Mouse (Mus musculus) MEL (cell line): ENCODE results near the gene Ntn4. TPM values are rescaled to one million over a fixed set of nuclear protein-coding genes. Genes with fewer than 3 reads are reported as not detected.

ENCODE experiments used
- DNase-seq: peaks from one replicate; pipeline ENCODE4 v3.0.0; 2011; ENCODE audit warnings: low read depth, low spot score
- H3K27ac ChIP-seq: 2 replicates; pipeline ENCODE4 v1.5.1; 2012; ENCODE audit warnings: low read depth, mild to moderate bottlenecking, control low read depth, low read length, moderate library complexity; ENCODE audit not compliant: control insufficient read depth
- H3K27me3 ChIP-seq, 2 experiments: fragments of 150-350 bp in 1 of 2; sonication (generic) in 1 of 2; 2 replicates each; pipeline ENCODE4 v1.6.1; 2012; ENCODE audit warnings: low read length in 2 of 2, mild to moderate bottlenecking in 2 of 2, improper control_type of control experiment in 1 of 2, moderate library complexity in 1 of 2; ENCODE audit not compliant: insufficient read depth in 2 of 2, control insufficient read depth in 1 of 2
- H3K36me3 ChIP-seq, 2 experiments: 2 replicates each; pipeline ENCODE4 v1.6.1; 2012 to 2014; ENCODE audit warnings: low read length in 2 of 2, improper control_type of control experiment in 1 of 2, inconsistent platforms in 1 of 2, mild to moderate bottlenecking in 1 of 2; ENCODE audit not compliant: insufficient read depth in 2 of 2, control insufficient read depth in 1 of 2
- H3K4me1 ChIP-seq, 2 experiments: fragments of 150-350 bp in 1 of 2; sonication (generic) in 1 of 2; 2 replicates each; pipeline ENCODE4 v1.6.1; 2012; ENCODE audit warnings: low read length in 2 of 2, improper control_type of control experiment in 1 of 2, mild to moderate bottlenecking in 1 of 2; ENCODE audit not compliant: insufficient read depth in 2 of 2, control insufficient read depth in 1 of 2
- H3K4me3 ChIP-seq, 2 experiments: fragments of 150-350 bp in 1 of 2; sonication (generic) in 1 of 2; 2 replicates each; pipeline ENCODE4 v1.5.1; 2012; ENCODE audit warnings: low read depth in 2 of 2, low read length in 2 of 2, mild to moderate bottlenecking in 2 of 2, moderate library complexity in 2 of 2, control low read depth in 1 of 2, improper control_type of control experiment in 1 of 2; ENCODE audit not compliant: control insufficient read depth in 1 of 2, insufficient read depth in 1 of 2
- H3K79me2 ChIP-seq: 2 replicates; pipeline ENCODE4 v1.6.1; 2012; ENCODE audit warnings: mild to moderate bottlenecking, low read length, moderate library complexity; ENCODE audit not compliant: control insufficient read depth, poor library complexity, insufficient read depth
- H3K9ac ChIP-seq: 2 replicates; pipeline ENCODE4 v1.6.1; 2012; ENCODE audit warnings: low read depth, mild to moderate bottlenecking, control low read depth, low read length, moderate library complexity; ENCODE audit not compliant: control insufficient read depth, poor library complexity, severe bottlenecking
- H3K9me3 ChIP-seq: fragments of 150-350 bp; sonication (generic); replicated peaks from 2 replicates; pipeline ENCODE4 v1.6.1; 2012; ENCODE audit warnings: mild to moderate bottlenecking, low read length, improper control_type of control experiment, moderate library complexity; ENCODE audit not compliant: insufficient read depth
- BHLHE40 ChIP-seq: IDR thresholded peaks from 2 replicates; pipeline ENCODE4 v1.6.1; 2012; ENCODE audit warnings: low read depth, mild to moderate bottlenecking, inconsistent platforms, low read length, improper control_type of control experiment, borderline replicate concordance
- CHD1 ChIP-seq: IDR thresholded peaks from 2 replicates; pipeline ENCODE4 v1.6.1; 2012; ENCODE audit warnings: low read depth, mild to moderate bottlenecking, inconsistent platforms, low read length, improper control_type of control experiment
- CHD2 ChIP-seq: IDR thresholded peaks from 2 replicates; pipeline ENCODE4 v1.6.1; 2011; ENCODE audit warnings: low read length, improper control_type of control experiment
- EP300 ChIP-seq, 2 experiments: IDR thresholded peaks; 2 replicates each; pipeline ENCODE4 v1.6.1; 2011; ENCODE audit warnings: improper control_type of control experiment in 2 of 2, low read length in 2 of 2, low read depth in 1 of 2, mild to moderate bottlenecking in 1 of 2
- GABPA ChIP-seq: IDR thresholded peaks from 2 replicates; pipeline ENCODE4 v1.6.1; 2012; ENCODE audit warnings: low read depth, mild to moderate bottlenecking, inconsistent platforms, low read length, improper control_type of control experiment, moderate library complexity
- GATA1 ChIP-seq: IDR thresholded peaks from 2 replicates; pipeline ENCODE4 v1.6.1; 2011; ENCODE audit warnings: low read depth, low read length, improper control_type of control experiment
- HCFC1 ChIP-seq: IDR thresholded peaks from 2 replicates; pipeline ENCODE4 v1.6.1; 2012; ENCODE audit warnings: low read depth, mild to moderate bottlenecking, inconsistent platforms, low read length, improper control_type of control experiment, moderate library complexity
- MAX ChIP-seq: IDR thresholded peaks from 2 replicates; pipeline ENCODE4 v1.6.1; 2011; ENCODE audit warnings: low read length, improper control_type of control experiment
- MEF2A ChIP-seq: IDR thresholded peaks from 2 replicates; pipeline ENCODE4 v1.6.1; 2014; ENCODE audit warnings: low read depth, mild to moderate bottlenecking, inconsistent platforms, low read length, improper control_type of control experiment; ENCODE audit not compliant: poor library complexity, insufficient replicate concordance, severe bottlenecking; ENCODE audit errors: extremely low read depth
- MYC ChIP-seq: IDR thresholded peaks from 2 replicates; pipeline ENCODE4 v1.6.1; 2011; ENCODE audit warnings: low read depth, mild to moderate bottlenecking, low read length, improper control_type of control experiment, moderate library complexity
- NELFE ChIP-seq: IDR thresholded peaks from 2 replicates; pipeline ENCODE4 v1.6.1; 2011; ENCODE audit warnings: low read depth, low read length, improper control_type of control experiment
- POLR2AphosphoS2 ChIP-seq: IDR thresholded peaks from 2 replicates; pipeline ENCODE4 v1.6.1; 2011; ENCODE audit warnings: low read length, improper control_type of control experiment
- POLR2AphosphoS5 ChIP-seq: IDR thresholded peaks from 2 replicates; pipeline ENCODE4 v1.6.1; 2012; ENCODE audit warnings: low read depth, borderline replicate concordance, mild to moderate bottlenecking, inconsistent platforms, low read length, moderate library complexity, mixed read lengths
- RAD21 ChIP-seq: IDR thresholded peaks from 2 replicates; pipeline ENCODE4 v1.6.1; 2011; ENCODE audit warnings: mild to moderate bottlenecking, low read depth, low read length, improper control_type of control experiment
- SIN3A ChIP-seq: IDR thresholded peaks from 2 replicates; pipeline ENCODE4 v1.6.1; 2012; ENCODE audit warnings: low read length, improper control_type of control experiment, inconsistent platforms
- TBP ChIP-seq: IDR thresholded peaks from 2 replicates; pipeline ENCODE4 v1.8.0; 2011; ENCODE audit warnings: low read depth, low read length, improper control_type of control experiment
- UBTF ChIP-seq: IDR thresholded peaks from 2 replicates; pipeline ENCODE4 v1.6.1; 2012; ENCODE audit warnings: low read depth, mild to moderate bottlenecking, inconsistent platforms, low read length, improper control_type of control experiment, moderate library complexity, borderline replicate concordance; ENCODE audit not compliant: insufficient read depth
- ZC3H11A ChIP-seq: IDR thresholded peaks from 2 replicates; pipeline ENCODE4 v1.6.1; 2012; ENCODE audit warnings: low read depth, mild to moderate bottlenecking, inconsistent platforms, low read length, improper control_type of control experiment
- ZKSCAN1 ChIP-seq: IDR thresholded peaks from 2 replicates; pipeline ENCODE4 v1.6.1; 2012; ENCODE audit warnings: low read depth, mild to moderate bottlenecking, inconsistent platforms, low read length, improper control_type of control experiment, moderate library complexity
- polyA plus RNA-seq, 2 experiments: library from polyadenylated mRNA; stranded (reverse) in 1 of 2; unstranded in 1 of 2; fragments of >175 nt in 1 of 2; fragments of >200 nt in 1 of 2; gene quantifications; 2 replicates each; pipeline versions ENCODE4 v1.2.1 to v1.2.4; 2012; ENCODE audit warnings: low replicate concordance in 2 of 2, low read depth in 1 of 2; ENCODE audit not compliant: insufficient read length in 2 of 2, insufficient read depth in 1 of 2, missing spikeins in 1 of 2
- total RNA-seq: library from RNA; depleted of rRNA; stranded (reverse); fragments of 300-350 nt; gene quantifications from 2 replicates; pipeline ENCODE4 v1.2.3, GENCODE M21; 2012

Ntn4 gene
- total and polyA plus RNA-seq, 3 experiments = not detected

- DNase-seq = no peak
- H3K27ac ChIP-seq = no peak overlapping the region
- no peaks in the 10 kb centered on the region for H3K79me2 ChIP-seq
- H3K4me1 ChIP-seq = 0 out of 4 replicates have a peak, but pooled peaks cover 0 to 3% of the 10 kb centered on the region in 2 experiments
- TF ChIP-seq CHD1 (no peak), CHD2 (no peak), POLR2AphosphoS2 (no peak), GATA1 (no peak), HCFC1 (no peak), ZKSCAN1 (no peak)
- no peaks in the 10 kb centered on the region; a peak in 1 of 4 replicates for H3K27me3 ChIP-seq
- H3K36me3 ChIP-seq = no peaks in the 10 kb centered on the region
- no peaks in the 10 kb centered on the region for H3K9me3 ChIP-seq
- H3K4me3 ChIP-seq = no peak overlapping the region
- H3K9ac ChIP-seq = no peak overlapping the region
These were observed 46.1 kb downstream of the Ntn4 start for GRCm38 (mm10) chr10:93686579-93686978.

GRCm38 (mm10) chr10:93687781-93688180, 47.3 kb downstream of the Ntn4 start:
- no peaks in the 10 kb centered on the region for H3K36me3 ChIP-seq
- no peak overlapping the region for H3K4me3 ChIP-seq
- no peaks in the 10 kb centered on the region; a peak in 1 of 4 replicates for H3K27me3 ChIP-seq
- H3K9ac ChIP-seq = no peak overlapping the region
- DNase-seq = no peak
- H3K79me2 ChIP-seq = no peaks in the 10 kb centered on the region
- H3K9me3 ChIP-seq = no peaks in the 10 kb centered on the region
- TF ChIP-seq MEF2A (no peak), ZC3H11A (no peak), UBTF (no peak), ZKSCAN1 (no peak), MYC (no peak), HCFC1 (no peak), GABPA (no peak), SIN3A (no peak), RAD21 (no peak), EP300 (IDR thresholded peaks at IDR 0.05; ENCODE audit: low read depth in 1 of 2, low read length in 2 of 2) (no peak), TBP (no peak), MAX (no peak), GATA1 (no peak), BHLHE40 (no peak), POLR2AphosphoS5 (no peak), NELFE (no peak)
- TF ChIP-seq, all 39 proteins: peak for 0
- Histone ChIP-seq H3K4me1 (0 out of 4 replicates have a peak, but pooled peaks cover 0 to 3% of the 10 kb centered on the region in 2 experiments), H3K27ac (no peak overlapping the region)
